Mouse (Mus musculus) liver, postnatal 0 days (tissue): ENCODE measurements around the gene Fam107b. TPM values are rescaled to one million over a fixed set of nuclear protein-coding genes. Genes with fewer than 3 reads are reported as not detected.

Source experiments
- ATAC-seq: fragments of 200-750 bp; cut with Nextera tagmentation; 2 replicates; pipeline ENCODE4 v1.8.0; 2017; ENCODE audit warnings: mild to moderate bottlenecking, moderate library complexity
- DNase-seq: peaks from one replicate; pipeline ENCODE4 v3.0.0-alpha.2; 2016
- H3K27ac ChIP-seq: fragments of 300-500 bp; sonication (generic); 2 replicates; pipeline ENCODE4 v1.5.1; 2014; ENCODE audit warnings: antibody characterized with exemption, moderate library complexity, mild to moderate bottlenecking, low read depth
- H3K27me3 ChIP-seq: fragments of 300-500 bp; sonication (generic); 2 replicates; pipeline ENCODE4 v1.6.1; 2014; ENCODE audit warnings: low read length, control low read depth, mixed read lengths; ENCODE audit not compliant: insufficient read depth
- H3K36me3 ChIP-seq: fragments of 300-500 bp; sonication (generic); replicated peaks from 2 replicates; pipeline ENCODE4 v1.6.1; 2014; ENCODE audit warnings: mild to moderate bottlenecking, control low read depth, low read length, moderate library complexity, mixed read lengths; ENCODE audit not compliant: insufficient read depth
- H3K4me1 ChIP-seq: fragments of 300-500 bp; sonication (generic); 2 replicates; pipeline ENCODE4 v1.6.1; 2014; ENCODE audit warnings: antibody characterized with exemption, mild to moderate bottlenecking, control low read depth; ENCODE audit not compliant: insufficient read depth
- H3K4me2 ChIP-seq: fragments of 300-500 bp; sonication (generic); 2 replicates; pipeline ENCODE4 v1.6.1; 2014; ENCODE audit warnings: low read depth, mild to moderate bottlenecking, low read length, moderate library complexity, mixed read lengths
- H3K4me3 ChIP-seq: fragments of 300-500 bp; sonication (generic); 2 replicates; pipeline ENCODE4 v1.5.1; 2014; ENCODE audit warnings: low read depth, low read length
- H3K9ac ChIP-seq: fragments of 300-500 bp; sonication (generic); replicated peaks from 2 replicates; pipeline ENCODE4 v1.6.1; 2014; ENCODE audit warnings: mild to moderate bottlenecking, moderate library complexity
- H3K9me3 ChIP-seq: fragments of 300-500 bp; sonication (generic); 2 replicates; pipeline ENCODE4 v1.6.1; 2016; ENCODE audit warnings: mild to moderate bottlenecking, control low read depth, low read length, mixed read lengths
- CTCF ChIP-seq: sonication (generic); IDR thresholded peaks from 2 replicates; pipeline ENCODE4 v1.5.1; 2016; ENCODE audit warnings: antibody characterized with exemption, low read depth
- EP300 ChIP-seq: IDR thresholded peaks from 2 replicates; pipeline ENCODE4 v1.6.1; 2016; ENCODE audit warnings: antibody characterized with exemption, low read depth, mild to moderate bottlenecking
- WGBS: fragments of 180-500 bp; shearing (Covaris S2); extraction: QIAGEN DNeasy Blood & Tissue Kit; methylation state at CpG from one replicate; pipeline ENCODE4 v1.1.7; 2014; ENCODE audit not compliant: insufficient replicate concordance; 5-methylcytosine and 5-hydroxymethylcytosine counted together
- polyA plus RNA-seq: library from polyadenylated mRNA; unstranded; fragments of >200 nt; fragmentation: Nextera tagmentation; extraction: Ambion mirVana; gene quantifications from 2 replicates; pipeline ENCODE4 v1.2.1, GENCODE M21; 2015

Gene Fam107b
- polyA plus RNA-seq, 1 experiment from 2014 or later, result 23.1 TPM

- Histone ChIP-seq H3K27ac (peak overlapping the region; percentile 77), H3K4me1 (peaks cover 34% of the 10 kb centered on the region), H3K9ac (no peak overlapping the region), H3K27me3 (no peaks in the 10 kb centered on the region), H3K36me3 (no peaks in the 10 kb centered on the region), H3K9me3 (no peaks in the 10 kb centered on the region), H3K4me3 (peak overlapping the region; percentile 87), H3K4me2 (peak overlapping the region; percentile 97)
- WGBS, result 64% methylated on average over 3 of the region's 3 CpGs
- ATAC-seq, result no peak
- TF ChIP-seq EP300 (no peak), CTCF (no peak)
- DNase-seq, result no peak
Measured at GRCm38 (mm10) chr2:3712369-3713042, 142.2 kb downstream of the Fam107b start.

GRCm38 (mm10) chr2:3713212-3713681, 143.0 kb downstream of the Fam107b start:
- peak overlapping the region; percentile 97 for H3K4me2 ChIP-seq
- ATAC-seq, result peak; percentile 93
- no peaks in the 10 kb centered on the region for H3K36me3 ChIP-seq
- H3K4me1 ChIP-seq, result peaks cover 42% of the 10 kb centered on the region
- under 1% methylated on average over 41 of the region's 41 CpGs for WGBS
- H3K4me3 ChIP-seq, result peak overlapping the region; percentile 87
- H3K27ac ChIP-seq, result peak overlapping the region; percentile 77
- no peaks in the 10 kb centered on the region for H3K9me3 ChIP-seq
- peak overlapping the region; percentile 94 for H3K9ac ChIP-seq
- TF ChIP-seq EP300, result no peak
- TF ChIP-seq CTCF, result no peak
- peak; percentile 98 for DNase-seq
- no peaks in the 10 kb centered on the region for H3K27me3 ChIP-seq

- TF ChIP-seq CTCF (no peak), EP300 (no peak)
- WGBS, result 4% methylated on average over 37 of the region's 38 CpGs
- Histone ChIP-seq H3K9ac (peak overlapping the region; percentile 94), H3K27me3 (no peaks in the 10 kb centered on the region), H3K36me3 (no peaks in the 10 kb centered on the region), H3K4me3 (peak overlapping the region; percentile 87), H3K27ac (peak overlapping the region; percentile 77), H3K4me1 (peaks cover 46% of the 10 kb centered on the region), H3K9me3 (no peaks in the 10 kb centered on the region), H3K4me2 (peak overlapping the region; percentile 97)
- DNase-seq (peak; percentile 45), ATAC-seq (peak; percentile 40)
Measured at GRCm38 (mm10) chr2:3713682-3714361, 143.5 kb downstream of the Fam107b start.

- H3K9me3 ChIP-seq, result no peaks in the 10 kb centered on the region
- peak overlapping the region; percentile 97 for H3K4me2 ChIP-seq
- H3K4me1 ChIP-seq, result peaks cover 46% of the 10 kb centered on the region
- peak overlapping the region; percentile 94 for H3K9ac ChIP-seq
- peak overlapping the region; percentile 87 for H3K4me3 ChIP-seq
- TF ChIP-seq EP300, result no peak
- no peak for TF ChIP-seq CTCF
- no peaks in the 10 kb centered on the region for H3K27me3 ChIP-seq
- 39% methylated on average over 1 of the region's 1 CpGs for WGBS
- no peak for ATAC-seq
- no peaks in the 10 kb centered on the region for H3K36me3 ChIP-seq
- DNase-seq, result no peak
- H3K27ac ChIP-seq, result 0 out of 2 replicates have a peak overlapping the region, but pooled peaks have one; percentile 77
Measured at GRCm38 (mm10) chr2:3714511-3714910, 144.2 kb downstream of the Fam107b start.

GRCm38 (mm10) chr2:3715424-3715823, 145.1 kb downstream of the Fam107b start:
- Histone ChIP-seq H3K36me3 (no peaks in the 10 kb centered on the region), H3K9me3 (no peaks in the 10 kb centered on the region), H3K27ac (no peak overlapping the region), H3K4me3 (peak overlapping the region; percentile 87), H3K9ac (peak overlapping the region; percentile 51; the same call in 1 of the 2 replicates), H3K27me3 (no peaks in the 10 kb centered on the region), H3K4me2 (peak overlapping the region; percentile 97), H3K4me1 (peaks cover 50% of the 10 kb centered on the region)
- DNase-seq (no peak), ATAC-seq (no peak)
- TF ChIP-seq CTCF (peak; percentile 35; the same call in 1 of the 2 replicates), EP300 (no peak)
- WGBS, result 29% methylated on average over 3 of the region's 3 CpGs

- Histone ChIP-seq H3K4me2 (peak overlapping the region; percentile 97), H3K36me3 (no peaks in the 10 kb centered on the region), H3K9me3 (no peaks in the 10 kb centered on the region), H3K27me3 (no peaks in the 10 kb centered on the region), H3K4me1 (peaks cover 42% of the 10 kb centered on the region), H3K4me3 (peak overlapping the region; percentile 87; the same call in 1 of the 2 replicates), H3K9ac (no peak overlapping the region), H3K27ac (no peak overlapping the region)
- DNase-seq (no peak), ATAC-seq (no peak)
- 34% methylated on average over 5 of the region's 5 CpGs for WGBS
- no peak for TF ChIP-seq EP300
- TF ChIP-seq CTCF, result no peak
Measured at GRCm38 (mm10) chr2:3717268-3717667, 147.0 kb downstream of the Fam107b start.
